Mouse (Mus musculus) ES-E14 (cell line): Measurements from ENCODE around the gene Fgf12.

Experiments used
- CHD2 ChIP-seq: IDR thresholded peaks from 2 replicates; pipeline ENCODE4 v1.6.1; 2014; ENCODE audit warnings: mild to moderate bottlenecking, low read depth, low read length, inconsistent platforms
- MAFK ChIP-seq: IDR thresholded peaks from 2 replicates; pipeline ENCODE4 v1.6.1; 2014; ENCODE audit warnings: mild to moderate bottlenecking, low read depth, low read length, inconsistent platforms; ENCODE audit not compliant: insufficient read depth
- ZC3H11A ChIP-seq: IDR thresholded peaks from 2 replicates; pipeline ENCODE4 v1.6.1; 2012; ENCODE audit warnings: low read depth, mild to moderate bottlenecking, inconsistent platforms, low read length, borderline replicate concordance

- TF ChIP-seq CHD2 (no peak), MAFK (no peak), ZC3H11A (no peak)
These were observed 407.5 kb downstream of the Fgf12 start for GRCm38 (mm10) chr16:28345323-28345722.
